In the genomic region with DNA sequence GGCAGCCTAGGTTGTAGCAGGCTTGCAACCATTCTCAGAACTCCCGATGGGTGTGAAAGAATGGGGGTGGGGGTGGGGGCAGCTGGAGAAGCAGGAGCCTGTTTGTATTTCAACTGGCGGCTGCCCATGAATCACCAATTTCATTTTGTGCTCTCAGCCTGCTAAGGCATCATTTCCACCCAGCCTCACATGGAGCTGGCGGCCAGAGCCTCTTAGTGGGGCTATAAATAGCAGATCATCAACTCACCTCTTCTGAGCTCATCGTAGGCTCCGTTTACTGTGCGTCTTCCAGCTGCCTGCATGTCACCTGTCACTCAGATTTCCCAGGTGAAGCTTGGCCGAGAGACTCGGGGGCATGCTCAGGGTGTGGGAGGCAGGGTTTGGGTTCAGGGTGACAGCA, we compare ENCODE assay signal across 10 mouse cellular contexts. TPM values are rescaled to one million over a fixed set of nuclear protein-coding genes. Genes with fewer than 3 reads are reported as not detected.
DNase-seq lines count a peak whose midpoint lies in the region; ATAC-seq lines count a peak whose summit lies in the region.
"Had no signal": no experiment of that assay in that cellular context is flagged by ENCODE, and none has a peak within 500 bp of the region (broad histone marks: within the 10 kb centered on the region; RNA-seq: fewer than 3 reads in every experiment).

No protein-coding gene starts in this region.

- H3K9ac ChIP-seq in kidney, embryonic 15.5 days, result no peak overlapping the region
- no peak overlapping the region for H3K9ac ChIP-seq in forebrain, embryonic 16.5 days (replicated peaks; ENCODE audit: low read depth, low read length)
- H3K9ac ChIP-seq: limb, embryonic 15.5 days had no signal

- 14% methylated on average over 8 of the region's 8 CpGs for WGBS in kidney, embryonic 15.5 days
- 40% methylated on average over 8 of the region's 8 CpGs for WGBS in forebrain, embryonic 16.5 days

- no peaks in the 10 kb centered on the region; the same call in 1 of the 2 replicates for H3K4me1 ChIP-seq in kidney, embryonic 15.5 days
- H3K4me1 ChIP-seq in forebrain, embryonic 16.5 days (replicated peaks; ENCODE audit: control insufficient read depth, insufficient read depth, low read length), result peaks cover 10% of the 10 kb centered on the region

- no peak overlapping the region for H3K4me3 ChIP-seq in kidney, embryonic 15.5 days (replicated peaks)
- H3K4me3 ChIP-seq in forebrain, embryonic 16.5 days (replicated peaks; ENCODE audit: low read length), result no peak overlapping the region
- H3K4me3 ChIP-seq: limb, embryonic 15.5 days had no signal

- no peak for ATAC-seq in kidney, embryonic 15.5 days (replicated peaks; ENCODE audit: low FRiP score)
- no peak for ATAC-seq in forebrain, embryonic 16.5 days

- H3K9me3 ChIP-seq in kidney, embryonic 15.5 days (replicated peaks), result no peaks in the 10 kb centered on the region
- H3K9me3 ChIP-seq in forebrain, embryonic 16.5 days (ENCODE audit: control insufficient read depth, low read length), result no peaks in the 10 kb centered on the region
- H3K9me3 ChIP-seq: G1E; limb, embryonic 15.5 days had no signal

- no peak overlapping the region for H3K4me2 ChIP-seq in kidney, embryonic 15.5 days
- H3K4me2 ChIP-seq in forebrain, embryonic 16.5 days (ENCODE audit: low read length), result no peak overlapping the region
- H3K4me2 ChIP-seq: limb, embryonic 15.5 days had no signal

- peak; percentile 45 to 51 for DNase-seq in heart, adult 18-20 months
- no peak for DNase-seq in heart, adult 9 months (ENCODE audit: low spot score in 2 of 2)
- peak; percentile 71 for DNase-seq in 3T3-L1 (ENCODE audit: low read depth, low spot score)
- peak; percentile 30 to 37 for DNase-seq in cerebellum, postnatal 36 days
- DNase-seq in layer of hippocampus, postnatal 14 days (ENCODE audit: low spot score in 2 of 2), result peak; percentile 22 to 40
- no peak for DNase-seq in kidney, postnatal 14 days

- H3K27ac ChIP-seq in kidney, embryonic 15.5 days, result no peak overlapping the region
- H3K27ac ChIP-seq in forebrain, embryonic 16.5 days (ENCODE audit: low read length), result no peak overlapping the region
- H3K27ac ChIP-seq: limb, embryonic 15.5 days had no signal

- H3K36me3 ChIP-seq in kidney, embryonic 15.5 days, result no peaks in the 10 kb centered on the region
- no peaks in the 10 kb centered on the region for H3K36me3 ChIP-seq in forebrain, embryonic 16.5 days (ENCODE audit: control insufficient read depth, insufficient read depth)
- H3K36me3 ChIP-seq: G1E; limb, embryonic 15.5 days had no signal

- H3K27me3 ChIP-seq in kidney, embryonic 15.5 days, result 0 out of 2 replicates have a peak, but pooled peaks cover 5% of the 10 kb centered on the region
- H3K27me3 ChIP-seq in forebrain, embryonic 16.5 days (replicated peaks; ENCODE audit: control insufficient read depth, insufficient read depth, low read length), result no peaks in the 10 kb centered on the region
- H3K27me3 ChIP-seq: limb, embryonic 15.5 days had no signal

RNA-seq across cellular contexts. Expression of a gene that starts 21.9 kb away (rescaled TPM):
- total RNA-seq in heart, adult 18-20 months (2021), result 10 to 100 TPM; 10.5 to 11.3 TPM
- total RNA-seq in layer of hippocampus, postnatal 14 days (2021), result 10 to 100 TPM; 28.7 to 33.7 TPM
- 95.7 and 96.9 TPM in 2 replicates for polyA plus RNA-seq in kidney, embryonic 15.5 days (2015; fragmentation: Nextera tagmentation; extraction: Ambion mirVana)
- polyA plus RNA-seq in forebrain, embryonic 16.5 days (2015; fragmentation: Nextera tagmentation; extraction: Ambion mirVana), result 119 TPM in 2 replicates

RNA-seq across cellular contexts. Expression of a gene that starts 55.0 kb away (rescaled TPM):
- total RNA-seq in heart, adult 18-20 months (2021), result 100 to 1,000 TPM; 265 to 312 TPM
- total RNA-seq in layer of hippocampus, postnatal 14 days (2021), result 100 to 1,000 TPM; 166 to 171 TPM
- polyA plus RNA-seq in kidney, embryonic 15.5 days (2015; fragmentation: Nextera tagmentation; extraction: Ambion mirVana), result 211 and 228 TPM in 2 replicates
- 279 and 306 TPM in 2 replicates for polyA plus RNA-seq in forebrain, embryonic 16.5 days (2015; fragmentation: Nextera tagmentation; extraction: Ambion mirVana)

RNA-seq across cellular contexts. Expression of a gene that starts 58.5 kb away (rescaled TPM):
- 1 to 10 TPM; 3.6 to 5.1 TPM for total RNA-seq in heart, adult 18-20 months (2021)
- 10 to 100 TPM; 20.4 to 20.8 TPM for total RNA-seq in layer of hippocampus, postnatal 14 days (2021)
- 8.4 and 8.7 TPM in 2 replicates for polyA plus RNA-seq in kidney, embryonic 15.5 days (2015; fragmentation: Nextera tagmentation; extraction: Ambion mirVana)
- polyA plus RNA-seq in forebrain, embryonic 16.5 days (2015; fragmentation: Nextera tagmentation; extraction: Ambion mirVana), result 27.0 and 27.1 TPM in 2 replicates

Comparison
In these comparisons a context has a peak if more than half of its experiments do, and no peak if none do; other contexts are left out.
1. DNase-seq: peak in heart, adult 18-20 months (2 of 2), 3T3-L1 (single experiment), cerebellum, postnatal 36 days (2 of 2) and layer of hippocampus, postnatal 14 days (2 of 2); none in heart, adult 9 months (0 of 2) and kidney, postnatal 14 days (single experiment).